Mouse (Mus musculus): Measurements from ENCODE around the gene Rgl2.

DNA sequence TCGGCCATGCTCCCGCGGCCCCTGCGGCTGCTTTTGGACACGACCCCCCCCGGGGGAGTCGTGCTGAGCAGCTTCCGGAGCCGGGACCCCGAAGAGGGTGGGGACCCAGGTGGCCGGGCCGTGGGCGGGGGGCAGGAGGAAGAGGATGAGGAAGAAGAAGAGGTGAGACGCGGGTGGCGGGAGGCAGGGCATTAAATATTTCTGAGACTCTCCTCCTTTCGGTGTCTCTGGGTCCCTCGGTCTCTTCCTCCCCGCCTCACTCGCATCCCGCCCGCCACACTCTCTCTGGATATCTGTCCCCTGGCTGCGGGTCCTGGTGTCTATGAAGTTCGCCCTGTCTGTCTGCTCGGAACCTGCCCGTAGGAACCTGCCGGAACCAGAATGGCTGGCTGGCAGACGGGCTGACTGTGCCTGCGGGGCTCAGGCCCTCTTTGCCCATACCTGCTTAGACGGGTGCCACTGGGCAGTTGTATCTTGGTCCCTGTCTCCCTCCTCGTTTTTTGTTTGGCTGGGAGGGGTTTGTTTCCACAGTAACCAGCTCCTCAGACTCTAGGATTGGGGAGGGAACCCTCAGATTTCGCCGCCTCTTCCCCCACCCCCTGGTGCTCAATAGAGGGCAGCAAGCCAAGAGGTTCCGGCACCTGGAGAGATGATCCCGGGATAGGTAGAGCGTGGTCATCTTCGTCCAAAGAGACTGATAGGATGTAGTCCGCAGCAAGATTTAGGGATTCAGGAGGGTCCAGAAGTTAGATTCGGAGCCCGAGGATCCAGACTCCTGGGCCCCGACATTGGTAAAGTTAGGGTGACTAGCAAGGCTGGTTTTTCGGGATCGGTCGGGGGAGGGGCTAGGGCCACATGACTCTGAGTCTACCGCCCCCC is 1.2 kb downstream of the Rgl2 start:
- no peak for TF ChIP-seq CTCF (IDR thresholded peaks at IDR 0.05; ENCODE audit: control insufficient read depth, insufficient read depth, insufficient read length)
- no peak for TF ChIP-seq FOSL1 (IDR thresholded peaks at IDR 0.05; ENCODE audit: insufficient read depth, low read length, poor library complexity, severe bottlenecking)
- TF ChIP-seq USF1 (IDR thresholded peaks at IDR 0.05; ENCODE audit: low read depth): no peak
- no peak for TF ChIP-seq MYOG (IDR thresholded peaks at IDR 0.05; ENCODE audit: control insufficient read depth, extremely low read depth, insufficient read length)
- no peak for TF ChIP-seq MAX (IDR thresholded peaks at IDR 0.05)
- TF ChIP-seq CEBPB (IDR thresholded peaks at IDR 0.05; ENCODE audit: low read depth): no peak
- no peak for TF ChIP-seq MYOD1 (IDR thresholded peaks at IDR 0.05; ENCODE audit: control insufficient read depth, insufficient read length, low read depth)

Data from C2C12 (cell line).